Mouse (Mus musculus) hindbrain, postnatal 0 days (tissue): ENCODE measurements around the gene Mxi1. TPM values are rescaled to one million over a fixed set of nuclear protein-coding genes. Genes with fewer than 3 reads are reported as not detected.

Experiments used
- ATAC-seq: fragments of 200-750 bp; cut with Nextera tagmentation; 2 replicates; pipeline ENCODE4 v1.8.0; 2017; ENCODE audit warnings: mild to moderate bottlenecking, moderate TSS enrichment, moderate library complexity
- DNase-seq: peaks from one replicate; pipeline ENCODE4 v3.0.0-alpha.2; 2015; ENCODE audit warnings: low spot score
- H3K27ac ChIP-seq: fragments of 300-500 bp; sonication (generic); 2 replicates; pipeline ENCODE4 v1.5.1; 2014; ENCODE audit warnings: mild to moderate bottlenecking
- H3K27me3 ChIP-seq: fragments of 300-500 bp; sonication (generic); 2 replicates; pipeline ENCODE4 v1.6.1; 2014; ENCODE audit warnings: low read length, mixed read lengths; ENCODE audit not compliant: insufficient read depth
- H3K36me3 ChIP-seq: fragments of 300-500 bp; sonication (generic); 2 replicates; pipeline ENCODE4 v1.6.1; 2014; ENCODE audit warnings: low read length, mixed read lengths; ENCODE audit not compliant: insufficient read depth
- H3K4me1 ChIP-seq: fragments of 300-500 bp; sonication (generic); 2 replicates; pipeline ENCODE4 v1.6.1; 2014; ENCODE audit warnings: antibody characterized with exemption, low read length, mixed read lengths; ENCODE audit not compliant: insufficient read depth
- H3K4me2 ChIP-seq: fragments of 300-500 bp; sonication (generic); 2 replicates; pipeline ENCODE4 v1.6.1; 2014; ENCODE audit warnings: low read depth, mild to moderate bottlenecking, low read length, moderate library complexity, mixed read lengths
- H3K4me3 ChIP-seq: fragments of 300-500 bp; sonication (generic); 2 replicates; pipeline ENCODE4 v1.5.1; 2014; ENCODE audit warnings: low read length
- H3K9ac ChIP-seq: fragments of 300-500 bp; sonication (generic); replicated peaks from 2 replicates; pipeline ENCODE4 v1.6.1; 2014; ENCODE audit warnings: mild to moderate bottlenecking, low read length, moderate library complexity, mixed read lengths
- H3K9me3 ChIP-seq: fragments of 300-500 bp; sonication (generic); 2 replicates; pipeline ENCODE4 v1.6.1; 2016; ENCODE audit warnings: low read length, mixed read lengths
- CTCF ChIP-seq: IDR thresholded peaks from 2 replicates; pipeline ENCODE4 v1.5.1; 2016; ENCODE audit warnings: antibody characterized with exemption, control low read depth, low read depth
- WGBS: fragments of 180-500 bp; shearing (Covaris S2); extraction: QIAGEN DNeasy Blood & Tissue Kit; methylation state at CpG from one replicate; pipeline ENCODE4 v1.1.7; 2014; 5-methylcytosine and 5-hydroxymethylcytosine counted together
- polyA plus RNA-seq: library from polyadenylated mRNA; unstranded; fragments of >200 nt; fragmentation: Nextera tagmentation; extraction: Ambion mirVana; gene quantifications from 2 replicates; pipeline ENCODE4 v1.2.1, GENCODE M21; 2015
- total RNA-seq: library from RNA; depleted of rRNA; stranded (reverse); fragments of >200 nt; gene quantifications from 2 replicates; pipeline ENCODE4 v1.2.3, GENCODE M21; 2014

Mxi1 gene
- total and polyA plus RNA-seq, 2 experiments from 2014 or later: 44.5 to 47.7 TPM

GRCm38 (mm10) chr19:53333730-53334129 is 23.4 kb downstream of the Mxi1 start:
- 86% methylated on average over 6 of the region's 6 CpGs for WGBS
- peaks cover 17% of the 10 kb centered on the region for H3K36me3 ChIP-seq
- no peaks in the 10 kb centered on the region for H3K27me3 ChIP-seq
- no peak for ATAC-seq
- no peaks in the 10 kb centered on the region for H3K9me3 ChIP-seq
- no peak for TF ChIP-seq CTCF
- 0 out of 2 replicates have a peak, but pooled peaks cover 4% of the 10 kb centered on the region for H3K4me1 ChIP-seq
- no peak overlapping the region for H3K4me3 ChIP-seq
- H3K9ac ChIP-seq: no peak overlapping the region
- DNase-seq: no peak
- H3K27ac ChIP-seq: no peak overlapping the region
- no peak overlapping the region for H3K4me2 ChIP-seq

GRCm38 (mm10) chr19:53335241-53335640 is 24.9 kb downstream of the Mxi1 start:
- 91% methylated on average over 9 of the region's 9 CpGs for WGBS
- Histone ChIP-seq H3K27me3 (no peaks in the 10 kb centered on the region), H3K36me3 (peaks cover 17% of the 10 kb centered on the region), H3K4me3 (no peak overlapping the region), H3K4me1 (peaks cover 6% of the 10 kb centered on the region; the same call in 1 of the 2 replicates), H3K4me2 (no peak overlapping the region), H3K27ac (no peak overlapping the region), H3K9ac (no peak overlapping the region), H3K9me3 (no peaks in the 10 kb centered on the region)
- no peak for TF ChIP-seq CTCF
- ATAC-seq (no peak), DNase-seq (no peak)

GRCm38 (mm10) chr19:53340423-53340822 is 30.1 kb downstream of the Mxi1 start:
- Histone ChIP-seq H3K9ac (peak overlapping the region; percentile 26; the same call in 1 of the 2 replicates), H3K27ac (no peak overlapping the region), H3K4me1 (peaks cover 10% of the 10 kb centered on the region; the same call in 1 of the 2 replicates), H3K4me2 (peak overlapping the region; percentile 33), H3K4me3 (0 out of 2 replicates have a peak overlapping the region, but pooled peaks have one; percentile 4), H3K9me3 (no peaks in the 10 kb centered on the region), H3K36me3 (peaks cover 10% of the 10 kb centered on the region; the same call in 1 of the 2 replicates), H3K27me3 (no peaks in the 10 kb centered on the region)
- no peak for TF ChIP-seq CTCF
- ATAC-seq (peak; percentile 79; the same call in 1 of the 2 replicates), DNase-seq (peak; percentile 66)
- 21% methylated on average over 6 of the region's 6 CpGs for WGBS

- DNase-seq (no peak), ATAC-seq (no peak)
- Histone ChIP-seq H3K4me1 (peaks cover 10% of the 10 kb centered on the region; the same call in 1 of the 2 replicates), H3K9me3 (no peaks in the 10 kb centered on the region), H3K4me3 (no peak overlapping the region), H3K27me3 (no peaks in the 10 kb centered on the region), H3K9ac (no peak overlapping the region), H3K36me3 (peaks cover under 1% of the 10 kb centered on the region; the same call in 1 of the 2 replicates), H3K4me2 (no peak overlapping the region), H3K27ac (no peak overlapping the region)
- no peak for TF ChIP-seq CTCF
- 88% methylated on average over 13 of the region's 13 CpGs for WGBS
Observed at GRCm38 (mm10) chr19:53343174-53343881, 33.0 kb downstream of the Mxi1 start.

GRCm38 (mm10) chr19:53344062-53344461 is 33.7 kb downstream of the Mxi1 start:
- Histone ChIP-seq H3K27me3 (no peaks in the 10 kb centered on the region), H3K36me3 (no peaks in the 10 kb centered on the region; the same call in 1 of the 2 replicates), H3K4me2 (0 out of 2 replicates have a peak overlapping the region, but pooled peaks have one; percentile 10), H3K9ac (no peak overlapping the region), H3K27ac (no peak overlapping the region), H3K9me3 (no peaks in the 10 kb centered on the region), H3K4me3 (no peak overlapping the region), H3K4me1 (peaks cover 10% of the 10 kb centered on the region; the same call in 1 of the 2 replicates)
- ATAC-seq (no peak), DNase-seq (no peak)
- whole genome bisulfite sequencing: 82% methylated on average over 16 of the region's 16 CpGs
- TF ChIP-seq CTCF: no peak

GRCm38 (mm10) chr19:53345766-53346165 is 35.4 kb downstream of the Mxi1 start:
- no peak for TF ChIP-seq CTCF
- Histone ChIP-seq H3K27ac (no peak overlapping the region), H3K9ac (no peak overlapping the region), H3K4me1 (0 out of 2 replicates have a peak, but pooled peaks cover 7% of the 10 kb centered on the region), H3K9me3 (no peaks in the 10 kb centered on the region), H3K4me2 (no peak overlapping the region), H3K4me3 (no peak overlapping the region), H3K36me3 (no peaks in the 10 kb centered on the region; the same call in 1 of the 2 replicates), H3K27me3 (no peaks in the 10 kb centered on the region)
- WGBS: 72% methylated on average over 14 of the region's 14 CpGs
- ATAC-seq (no peak), DNase-seq (no peak)

GRCm38 (mm10) chr19:53353864-53354263 is 43.5 kb downstream of the Mxi1 start:
- TF ChIP-seq CTCF: no peak
- ATAC-seq (no peak), DNase-seq (no peak)
- no peak overlapping the region for H3K27ac ChIP-seq
- H3K4me1 ChIP-seq: no peaks in the 10 kb centered on the region
- H3K9ac ChIP-seq: no peak overlapping the region
- H3K4me3 ChIP-seq: no peak overlapping the region
- WGBS: 80% methylated on average over 7 of the region's 7 CpGs
- H3K9me3 ChIP-seq: no peaks in the 10 kb centered on the region
- peaks cover 4% of the 10 kb centered on the region; the same call in 1 of the 2 replicates for H3K36me3 ChIP-seq
- H3K27me3 ChIP-seq: no peaks in the 10 kb centered on the region
- no peak overlapping the region for H3K4me2 ChIP-seq
